Mouse (Mus musculus): Measurements from ENCODE around the gene Ccdc54.

The Ccdc54 gene

GRCm38 (mm10) chr16:50542554-50543333, 48.2 kb downstream of the Ccdc54 start:
- no peak for DNase-seq (ENCODE audit: extremely low read depth, insufficient read length, low spot score)

Measured in 3134 (cell line).